Mouse (Mus musculus) brain, adult 10 weeks (tissue): Measurements from ENCODE around the gene Olfr601. TPM values are rescaled to one million over a fixed set of nuclear protein-coding genes. Genes with fewer than 3 reads are reported as not detected.

Source experiments
- polyA plus RNA-seq: library from polyadenylated mRNA; stranded (reverse); fragments of 350-450 nt; fragmentation: Illumina TruSeq; extraction: RNeasy Lipid Tissue Mini Kit (QIAGEN cat#74804); gene quantifications from one replicate; pipeline ENCODE4 v1.2.3, GENCODE M21; 2015; ENCODE audit warnings: low read depth, low replicate concordance

The Olfr601 gene
- polyA plus RNA-seq = not detected

DNA sequence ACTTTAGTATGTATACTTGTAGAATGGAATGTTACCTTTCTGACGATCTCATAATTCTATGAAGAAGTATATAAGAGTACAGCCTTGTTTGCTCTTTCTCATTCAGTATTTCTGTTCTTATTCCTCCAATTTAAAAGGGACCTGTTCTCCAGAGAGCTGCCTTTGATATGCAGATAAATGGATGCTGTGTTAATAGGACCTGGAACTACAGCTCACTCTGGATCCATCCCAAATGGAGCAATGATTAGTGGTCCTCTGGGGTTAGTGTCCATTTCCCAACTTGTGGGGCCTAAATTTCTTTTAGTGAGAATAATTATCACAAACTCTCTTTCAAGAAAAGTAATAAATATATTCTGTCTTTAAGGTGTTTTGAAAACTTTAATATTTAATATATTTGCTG is at the start of gene Olfr601:
Gene Olfr601, minus strand, starts transcription at position 101 of the 400 bp plus-strand sequence.

GRCm38 (mm10) chr7:103386077-103386476 is 23.6 kb upstream of the Olfr601 start, which contains the start of gene Olfr603:
Gene Olfr603, minus strand, starts transcription at chr7:103386177.

DNA sequence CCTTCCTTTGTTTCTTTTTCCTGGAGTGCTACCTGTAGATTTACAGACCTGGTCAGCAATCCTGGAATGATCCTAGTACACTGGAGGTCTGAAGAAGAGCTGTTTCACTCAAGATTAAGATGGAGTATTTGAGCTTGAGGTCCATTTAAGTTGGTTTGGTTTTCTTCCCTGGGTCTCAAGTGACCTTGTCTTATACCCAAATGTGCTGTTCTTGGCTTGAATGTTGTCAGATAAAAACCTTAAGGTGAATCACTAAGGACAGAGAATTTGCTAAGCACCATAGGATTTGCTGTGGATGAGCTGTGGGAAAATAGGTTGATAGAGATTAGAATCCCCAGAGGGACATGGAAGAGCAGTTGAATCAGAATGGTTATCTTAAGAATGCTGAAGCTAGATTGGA is 12.9 kb downstream of the Olfr601 start, which contains the start of gene Olfr600:
Gene Olfr600, minus strand, starts transcription at position 101 of the 400 bp plus-strand sequence.

GRCm38 (mm10) chr7:103335617-103336016 is 26.8 kb downstream of the Olfr601 start, which contains the start of gene Olfr599:
Gene Olfr599, plus strand, starts transcription at chr7:103335917.

GRCm38 (mm10) chr7:103323268-103323667 is 39.2 kb downstream of the Olfr601 start, which contains the start of gene Olfr598:
Gene Olfr598, plus strand, starts transcription at chr7:103323568.

DNA sequence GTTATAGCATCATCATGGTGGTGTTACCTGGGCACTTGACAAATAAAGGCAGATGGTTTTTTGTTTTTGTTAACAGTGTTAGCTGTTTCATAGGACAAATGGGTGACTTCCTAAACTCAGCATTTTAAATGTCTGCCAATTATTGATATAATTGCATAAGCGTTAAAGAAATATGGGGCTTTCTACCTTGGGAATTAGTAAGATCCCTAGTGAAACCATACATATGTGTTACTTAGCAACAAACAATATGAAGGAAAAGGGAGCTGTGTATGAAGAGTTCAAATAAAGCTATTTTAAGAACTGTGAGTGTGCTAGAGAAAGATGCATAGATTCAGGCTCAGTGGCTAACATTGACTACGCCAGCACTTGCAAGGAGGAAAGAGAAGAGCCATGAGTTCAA is 46.4 kb downstream of the Olfr601 start, which contains the start of gene Olfr597:
Gene Olfr597, plus strand, starts transcription at position 301 of the 400 bp plus-strand sequence.

Other genes starting within 250 kb of the Olfr601 start
- gene Olfr586, start 237.0 kb downstream of the Olfr601 start, polyA plus RNA-seq = not detected
- gene Olfr588-ps1, start 221.8 kb downstream of the Olfr601 start, polyA plus RNA-seq = not detected
- not detected for gene Olfr589, start 206.3 kb downstream of the Olfr601 start, polyA plus RNA-seq
- not detected for gene Olfr591, start 184.3 kb downstream of the Olfr601 start, polyA plus RNA-seq
- gene Olfr592, start 177.9 kb downstream of the Olfr601 start, polyA plus RNA-seq = not detected
- gene Olfr593, start 150.8 kb downstream of the Olfr601 start, polyA plus RNA-seq = not detected
- not detected for gene Olfr594, start 145.7 kb downstream of the Olfr601 start, polyA plus RNA-seq
- not detected for gene Usp17ld, start 110.2 kb downstream of the Olfr601 start, polyA plus RNA-seq
- gene Olfr596, start 57.0 kb downstream of the Olfr601 start, polyA plus RNA-seq = not detected
- gene Olfr597, start 46.3 kb downstream of the Olfr601 start, polyA plus RNA-seq = not detected
- gene Olfr598, start 39.1 kb downstream of the Olfr601 start, polyA plus RNA-seq = not detected
- gene Olfr599, start 26.7 kb downstream of the Olfr601 start, polyA plus RNA-seq = not detected
- gene Olfr600, start 13.0 kb downstream of the Olfr601 start, polyA plus RNA-seq = not detected
- not detected for gene Olfr603, start 23.5 kb upstream of the Olfr601 start, polyA plus RNA-seq
- gene Usp17lc, start 52.4 kb upstream of the Olfr601 start, polyA plus RNA-seq = not detected
- not detected for gene Olfr605, start 82.8 kb upstream of the Olfr601 start, polyA plus RNA-seq
- not detected for gene Olfr606, start 86.4 kb upstream of the Olfr601 start, polyA plus RNA-seq
- gene Olfr607, start 101.5 kb upstream of the Olfr601 start, polyA plus RNA-seq = not detected
- gene Olfr608, start 107.2 kb upstream of the Olfr601 start, polyA plus RNA-seq = not detected
- not detected for gene Olfr609, start 135.4 kb upstream of the Olfr601 start, polyA plus RNA-seq
- gene Olfr610, start 149.5 kb upstream of the Olfr601 start, polyA plus RNA-seq = not detected
- not detected for gene Olfr611, start 158.2 kb upstream of the Olfr601 start, polyA plus RNA-seq
- gene Olfr612, start 180.1 kb upstream of the Olfr601 start, polyA plus RNA-seq = not detected
- not detected for gene Olfr613, start 185.4 kb upstream of the Olfr601 start, polyA plus RNA-seq
- gene Olfr615, start 193.4 kb upstream of the Olfr601 start, polyA plus RNA-seq = not detected
- not detected for gene Olfr616, start 206.5 kb upstream of the Olfr601 start, polyA plus RNA-seq
- not detected for gene Olfr617, start 210.4 kb upstream of the Olfr601 start, polyA plus RNA-seq
- gene Olfr618, start 227.4 kb upstream of the Olfr601 start, polyA plus RNA-seq = not detected
- not detected for gene Olfr619, start 237.9 kb upstream of the Olfr601 start, polyA plus RNA-seq
- not detected for gene Olfr620, start 249.9 kb upstream of the Olfr601 start, polyA plus RNA-seq